Mouse (Mus musculus): Measurements from ENCODE around the gene Hgf. TPM values are rescaled to one million over a fixed set of nuclear protein-coding genes. Genes with fewer than 3 reads are reported as not detected.

Gene Hgf
- total RNA-seq, 4 experiments from 2014 or later: 0.55 to 1.4 (median 0.85) TPM

Other genes with a start within 250 kb of the Hgf start
- not detected for gene Gm28710, start 238.3 kb downstream of the Hgf start, total RNA-seq (2022)

All from heart, adult 8-10 months (tissue).